Comparison of ENCODE assay signal across 8 mouse cellular contexts in the genomic region with DNA sequence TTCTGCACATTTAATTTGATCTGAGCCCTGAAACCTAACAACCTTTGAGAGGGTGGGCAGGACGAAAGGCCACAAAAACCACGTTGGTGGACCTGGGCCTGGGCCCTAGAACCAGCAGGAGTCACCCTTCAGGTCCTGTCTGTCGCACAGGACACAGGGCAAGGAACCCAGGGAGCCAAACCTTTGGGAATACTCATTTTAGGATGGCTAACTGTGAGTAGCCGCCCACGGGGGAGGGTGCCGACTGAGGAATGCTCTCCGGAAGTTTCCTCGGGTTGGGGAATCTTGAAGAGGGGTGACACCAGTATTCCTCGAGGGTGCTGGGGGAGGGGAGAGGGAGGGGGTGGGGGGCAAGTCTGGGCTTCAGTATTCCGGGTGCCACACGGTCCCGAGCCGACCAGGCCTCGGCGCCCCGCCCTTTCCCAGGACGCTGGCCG. TPM values are rescaled to one million over a fixed set of nuclear protein-coding genes. Genes with fewer than 3 reads are reported as not detected.
DNase-seq lines count a peak whose midpoint lies in the region; ATAC-seq and TF ChIP-seq lines count a peak whose summit lies in the region.

No protein-coding gene starts in this region.

- peak overlapping the region; percentile 98 for H3K9ac ChIP-seq in forebrain, embryonic 11.5 days (ENCODE audit: low read length)
- H3K9ac ChIP-seq in hindbrain, postnatal 0 days (replicated peaks; ENCODE audit: low read length) = peak overlapping the region; percentile 100

- peak overlapping the region; percentile 83 for H3K27ac ChIP-seq in bone marrow, adult 2 months (ENCODE audit: control insufficient read depth, insufficient read depth, low read depth, low read length, poor library complexity)
- H3K27ac ChIP-seq in forebrain, embryonic 11.5 days (ENCODE audit: low read depth, low read length) = no peak overlapping the region
- H3K27ac ChIP-seq in hindbrain, postnatal 0 days = peak overlapping the region; percentile 97
- H3K27ac ChIP-seq in macrophage = peak overlapping the region; percentile 40

- no peak for TF ChIP-seq POLR2A in bone marrow, adult 2 months (IDR thresholded peaks at IDR 0.05; ENCODE audit: borderline replicate concordance, control insufficient read depth, low read depth, low read length)

- TF ChIP-seq CTCF in bone marrow, adult 2 months (IDR thresholded peaks at IDR 0.05; ENCODE audit: control insufficient read depth, insufficient read depth, low read length) = no peak
- TF ChIP-seq CTCF in hindbrain, postnatal 0 days (IDR thresholded peaks at IDR 0.05; ENCODE audit: low read depth) = no peak

- peak overlapping the region; percentile 86 for H3K4me2 ChIP-seq in forebrain, embryonic 11.5 days (ENCODE audit: low read depth, low read length, severe bottlenecking)
- H3K4me2 ChIP-seq in hindbrain, postnatal 0 days (ENCODE audit: low read depth, low read length) = peak overlapping the region; percentile 81

- H3K79me2 ChIP-seq in macrophage (ENCODE audit: inconsistent target) = peaks cover 51% of the 10 kb centered on the region

- no peak for ATAC-seq in megakaryocyte, adult 5-6 weeks (ENCODE audit: poor library complexity, severe bottlenecking)
- ATAC-seq in forebrain, embryonic 11.5 days (replicated peaks; ENCODE audit: low FRiP score) = peak; percentile 62; the same call in 1 of the 2 replicates
- ATAC-seq in hindbrain, postnatal 0 days = peak; percentile 25; the same call in 1 of the 2 replicates

- H3K36me3 ChIP-seq in megakaryocyte, embryonic 14.5 days (replicated peaks; ENCODE audit: low read length) = peaks cover 3% of the 10 kb centered on the region
- no peaks in the 10 kb centered on the region for H3K36me3 ChIP-seq in forebrain, embryonic 11.5 days (ENCODE audit: control insufficient read depth, insufficient read depth, low read length)
- no peaks in the 10 kb centered on the region for H3K36me3 ChIP-seq in hindbrain, postnatal 0 days (ENCODE audit: insufficient read depth, low read length)
- H3K36me3 ChIP-seq in macrophage (ENCODE audit: inconsistent target) = no peaks in the 10 kb centered on the region

- H3K9me3 ChIP-seq in megakaryocyte, embryonic 14.5 days = no peaks in the 10 kb centered on the region
- no peaks in the 10 kb centered on the region for H3K9me3 ChIP-seq in forebrain, embryonic 11.5 days (ENCODE audit: control insufficient read depth, low read length)
- no peaks in the 10 kb centered on the region for H3K9me3 ChIP-seq in hindbrain, postnatal 0 days (ENCODE audit: low read length)

- H3K27me3 ChIP-seq in megakaryocyte, embryonic 14.5 days (replicated peaks) = no peaks in the 10 kb centered on the region
- H3K27me3 ChIP-seq in forebrain, embryonic 11.5 days (ENCODE audit: control insufficient read depth, insufficient read depth, low read length) = no peaks in the 10 kb centered on the region
- no peaks in the 10 kb centered on the region for H3K27me3 ChIP-seq in hindbrain, postnatal 0 days (ENCODE audit: insufficient read depth, low read length)

- DNase-seq in forebrain, embryonic 11.5 days (ENCODE audit: low spot score) = no peak
- no peak for DNase-seq in hindbrain, postnatal 0 days (ENCODE audit: low spot score)
- peak; percentile 67 for DNase-seq in yolk sac, embryonic 10.5 days (ENCODE audit: low spot score)
- DNase-seq in layer of hippocampus, adult 9-10 months (ENCODE audit: low spot score) = no peak

- WGBS in bone marrow, adult 2 months = under 1% methylated on average over 18 of the region's 18 CpGs
- 2% methylated on average over 18 of the region's 18 CpGs for WGBS in forebrain, embryonic 11.5 days
- under 1% methylated on average over 17 of the region's 18 CpGs for WGBS in hindbrain, postnatal 0 days
- under 1% methylated on average over 14 of the region's 18 CpGs for WGBS in macrophage (ENCODE audit: missing documents)

- H3K4me1 ChIP-seq in megakaryocyte, embryonic 14.5 days = peaks cover 32% of the 10 kb centered on the region
- peaks cover 3% of the 10 kb centered on the region for H3K4me1 ChIP-seq in bone marrow, adult 2 months (ENCODE audit: control insufficient read depth, insufficient read depth, low read length)
- peaks cover 8% of the 10 kb centered on the region; the same call in 1 of the 2 replicates for H3K4me1 ChIP-seq in forebrain, embryonic 11.5 days (replicated peaks; ENCODE audit: control insufficient read depth, insufficient read depth, low read length)
- no peaks in the 10 kb centered on the region; the same call in none of the 2 replicates for H3K4me1 ChIP-seq in hindbrain, postnatal 0 days (ENCODE audit: insufficient read depth, low read length)

- H3K4me3 ChIP-seq in megakaryocyte, embryonic 14.5 days (replicated peaks) = peak overlapping the region; percentile 97
- H3K4me3 ChIP-seq in bone marrow, adult 2 months (replicated peaks; ENCODE audit: control insufficient read depth, low read depth, low read length) = peak overlapping the region; percentile 72
- H3K4me3 ChIP-seq in forebrain, embryonic 11.5 days (ENCODE audit: low read depth, low read length) = peak overlapping the region; percentile 70
- H3K4me3 ChIP-seq in hindbrain, postnatal 0 days (ENCODE audit: low read length) = peak overlapping the region; percentile 83
- H3K4me3 ChIP-seq in macrophage (ENCODE audit: inconsistent target) = peak overlapping the region; percentile 48

RNA-seq across cellular contexts. Expression of a gene that starts 0.8 kb away (rescaled TPM):
- 14.3 and 29.0 TPM in 2 replicates for polyA plus RNA-seq in megakaryocyte, embryonic 14.5 days (2012; ENCODE audit: insufficient read depth, low replicate concordance)
- total RNA-seq in megakaryocyte, adult 5-6 weeks (2015) = 40.2 and 41.0 TPM in 2 replicates
- total RNA-seq in megakaryocyte, adult 5-6 weeks (2017) = 58.0 and 58.1 TPM in 2 replicates
- polyA plus RNA-seq in bone marrow, adult 2 months (2011; ENCODE audit: insufficient read depth, insufficient read length, low replicate concordance, missing spikeins) = 22.4 and 26.2 TPM in 2 replicates
- 5.0 and 7.3 TPM in 2 replicates for polyA plus RNA-seq in forebrain, embryonic 11.5 days (2014; fragmentation: Nextera tagmentation; extraction: Ambion mirVana)
- total RNA-seq in hindbrain, postnatal 0 days (2014; rRNA removed) = 65.3 and 77.0 TPM in 2 replicates
- polyA plus RNA-seq in hindbrain, postnatal 0 days (2015; fragmentation: Nextera tagmentation; extraction: Ambion mirVana) = 5.3 and 5.4 TPM in 2 replicates
- total RNA-seq in macrophage (2018; cell fraction: chromatin; rRNA removed) = 100 to 1,000 TPM in 3 of 26 experiments, 10 to 100 TPM in 23; 20.5 to 114 (median 83.3) TPM
- 10 to 100 TPM; 23.9 to 56.7 (median 42.6) TPM for total RNA-seq in macrophage (2018; cell fraction: cytosol; rRNA removed)
- total RNA-seq in macrophage (2018; cell fraction: nucleus; rRNA removed) = 10 to 100 TPM; 19.8 to 71.1 (median 51.0) TPM
- polyA plus RNA-seq in macrophage (2018) = 18.7 to 53.4 TPM (median 32.9 TPM) in 3 replicates
